ENCODE assay signal across 15 mouse cellular contexts in genomic region chr2:167984946-167985345, GRCm38 (mm10). TPM values are rescaled to one million over a fixed set of nuclear protein-coding genes. Genes with fewer than 3 reads are reported as not detected.
A peak's percentile ranks its signal among the peaks of the same experiment; 100 is the strongest.
DNase-seq lines count a peak whose midpoint lies in the region; ATAC-seq and TF ChIP-seq lines count a peak whose summit lies in the region.
"Had no signal": no experiment of that assay in that cellular context is flagged by ENCODE, and none has a peak within 500 bp of the region (broad histone marks: within the 10 kb centered on the region; RNA-seq: fewer than 3 reads in every experiment).

No protein-coding gene starts in this region.

- no peaks in the 10 kb centered on the region for H3K9me3 ChIP-seq in embryonic facial prominence, embryonic 11.5 days (replicated peaks; ENCODE audit: control insufficient read depth, low read length)
- no peaks in the 10 kb centered on the region for H3K9me3 ChIP-seq in embryonic facial prominence, embryonic 10.5 days
- no peaks in the 10 kb centered on the region for H3K9me3 ChIP-seq in kidney, embryonic 16.5 days (ENCODE audit: low read length)
- H3K9me3 ChIP-seq: embryonic facial prominence, embryonic 15.5 days; hindbrain, embryonic 10.5 days; midbrain, embryonic 12.5 days had no signal

- peak; percentile 25; the same call in 1 of the 2 replicates for TF ChIP-seq CTCF in brain, embryonic 14.5 days (IDR thresholded peaks at IDR 0.05; ENCODE audit: borderline replicate concordance, extremely low read depth, insufficient read depth, insufficient read length)

- H3K27ac ChIP-seq in embryonic facial prominence, embryonic 11.5 days (replicated peaks; ENCODE audit: low read depth, low read length) = no peak overlapping the region
- H3K27ac ChIP-seq in embryonic facial prominence, embryonic 10.5 days (replicated peaks) = no peak overlapping the region; the same call in 1 of the 2 replicates
- no peak overlapping the region for H3K27ac ChIP-seq in kidney, embryonic 16.5 days (ENCODE audit: low read length)
- H3K27ac ChIP-seq: embryonic facial prominence, embryonic 15.5 days; midbrain, embryonic 12.5 days had no signal

- H3K27me3 ChIP-seq in embryonic facial prominence, embryonic 11.5 days (ENCODE audit: control insufficient read depth, insufficient read depth, low read length) = no peaks in the 10 kb centered on the region
- H3K27me3 ChIP-seq in embryonic facial prominence, embryonic 10.5 days (replicated peaks; ENCODE audit: low read depth, poor library complexity, severe bottlenecking) = peaks cover 10% of the 10 kb centered on the region; the same call in 1 of the 2 replicates
- H3K27me3 ChIP-seq in kidney, embryonic 16.5 days (ENCODE audit: insufficient read depth, low read length) = no peaks in the 10 kb centered on the region
- H3K27me3 ChIP-seq: embryonic facial prominence, embryonic 15.5 days; midbrain, embryonic 12.5 days had no signal

- TF ChIP-seq POLR2A in brain, embryonic 14.5 days (IDR thresholded peaks at IDR 0.05; ENCODE audit: borderline replicate concordance, extremely low read depth, insufficient read depth, insufficient read length, poor library complexity, severe bottlenecking) = no peak

- no peaks in the 10 kb centered on the region; the same call in 1 of the 2 replicates for H3K4me1 ChIP-seq in embryonic facial prominence, embryonic 11.5 days (ENCODE audit: control insufficient read depth, insufficient read depth, low read length)
- H3K4me1 ChIP-seq in embryonic facial prominence, embryonic 10.5 days = peaks cover 30% of the 10 kb centered on the region
- peaks cover 13% of the 10 kb centered on the region for H3K4me1 ChIP-seq in kidney, embryonic 16.5 days (ENCODE audit: insufficient read depth, low read length)
- H3K4me1 ChIP-seq: midbrain, embryonic 12.5 days had no signal

- no peak for ATAC-seq in embryonic facial prominence, embryonic 11.5 days (replicated peaks; ENCODE audit: insufficient number of reproducible peaks, low FRiP score, low TSS enrichment, low read depth)
- ATAC-seq in kidney, embryonic 16.5 days (ENCODE audit: low FRiP score, low TSS enrichment) = no peak
- ATAC-seq: forebrain, embryonic 16.5 days had no signal

- no peak overlapping the region for H3K9ac ChIP-seq in embryonic facial prominence, embryonic 11.5 days (replicated peaks; ENCODE audit: low read length)
- no peak overlapping the region for H3K9ac ChIP-seq in kidney, embryonic 16.5 days (replicated peaks; ENCODE audit: low read length)
- H3K9ac ChIP-seq: embryonic facial prominence, embryonic 15.5 days; midbrain, embryonic 12.5 days had no signal

- H3K4me3 ChIP-seq in embryonic facial prominence, embryonic 11.5 days (ENCODE audit: low read depth, low read length) = no peak overlapping the region
- H3K4me3 ChIP-seq in embryonic facial prominence, embryonic 10.5 days = no peak overlapping the region
- no peak overlapping the region for H3K4me3 ChIP-seq in kidney, embryonic 16.5 days (ENCODE audit: low read length)
- H3K4me3 ChIP-seq: embryonic facial prominence, embryonic 15.5 days; hindbrain, embryonic 10.5 days; midbrain, embryonic 12.5 days had no signal

- H3K4me2 ChIP-seq in embryonic facial prominence, embryonic 11.5 days (ENCODE audit: low read depth, low read length) = no peak overlapping the region
- H3K4me2 ChIP-seq in kidney, embryonic 16.5 days (replicated peaks; ENCODE audit: low read depth, low read length) = no peak overlapping the region
- H3K4me2 ChIP-seq: embryonic facial prominence, embryonic 15.5 days; midbrain, embryonic 12.5 days had no signal

- no peaks in the 10 kb centered on the region for H3K36me3 ChIP-seq in embryonic facial prominence, embryonic 11.5 days (replicated peaks; ENCODE audit: control insufficient read depth, insufficient read depth, low read depth, low read length)
- peaks cover under 1% of the 10 kb centered on the region; the same call in 1 of the 2 replicates for H3K36me3 ChIP-seq in embryonic facial prominence, embryonic 10.5 days (replicated peaks)
- H3K36me3 ChIP-seq in kidney, embryonic 16.5 days (ENCODE audit: insufficient read depth, low read length) = no peaks in the 10 kb centered on the region
- H3K36me3 ChIP-seq: hindbrain, embryonic 10.5 days had no signal

- 46% methylated on average over 3 of the region's 3 CpGs for WGBS in embryonic facial prominence, embryonic 11.5 days
- 41% methylated on average over 3 of the region's 3 CpGs for WGBS in embryonic facial prominence, embryonic 10.5 days
- 42% methylated on average over 3 of the region's 3 CpGs for WGBS in kidney, embryonic 16.5 days

- DNase-seq in embryonic facial prominence, embryonic 11.5 days (ENCODE audit: low spot score) = peak; percentile 18
- no peak for DNase-seq in embryonic facial prominence, embryonic 10.5 days (ENCODE audit: low spot score)
- peak; percentile 36 for DNase-seq in kidney, postnatal 14 days
- peak; percentile 61 for DNase-seq in 416B (ENCODE audit: low read depth)
- DNase-seq in brain, embryonic 14.5 days (ENCODE audit: low read depth) = no peak
- DNase-seq in thymus, postnatal 14 days = no peak
- no peak for DNase-seq in layer of hippocampus, postnatal 14 days (ENCODE audit: low spot score in 2 of 2)
- DNase-seq: cerebellum, adult 8-10 months; heart, adult 18-20 months; thymus, adult 18-20 months had no signal

RNA-seq across cellular contexts. Expression of gene Ripor3, which starts 25.5 kb away (rescaled TPM):
- polyA plus RNA-seq in embryonic facial prominence, embryonic 11.5 days (2014; fragmentation: Nextera tagmentation; extraction: Ambion mirVana) = 0.69 and 0.77 TPM in 2 replicates
- polyA plus RNA-seq in embryonic facial prominence, embryonic 10.5 days (2016; fragmentation: Nextera tagmentation; extraction: Ambion mirVana) = 0.47 and 0.95 TPM in 2 replicates
- polyA plus RNA-seq in kidney, embryonic 16.5 days (2015; fragmentation: Nextera tagmentation; extraction: Ambion mirVana) = 1.9 and 2.6 TPM in 2 replicates
- 1.1 and 1.2 TPM in 2 replicates for polyA plus RNA-seq in brain, embryonic 14.5 days (2012; rRNA removed)
- total RNA-seq in layer of hippocampus, postnatal 14 days (2021) = under 1 TPM; 0.14 to 0.21 TPM

RNA-seq across cellular contexts. Expression of gene Ptpn1, which starts 53.1 kb away (rescaled TPM):
- polyA plus RNA-seq in embryonic facial prominence, embryonic 11.5 days (2014; fragmentation: Nextera tagmentation; extraction: Ambion mirVana) = 56.6 and 60.4 TPM in 2 replicates
- 66.2 and 71.7 TPM in 2 replicates for polyA plus RNA-seq in embryonic facial prominence, embryonic 10.5 days (2016; fragmentation: Nextera tagmentation; extraction: Ambion mirVana)
- 56.7 and 60.0 TPM in 2 replicates for polyA plus RNA-seq in kidney, embryonic 16.5 days (2015; fragmentation: Nextera tagmentation; extraction: Ambion mirVana)
- polyA plus RNA-seq in brain, embryonic 14.5 days (2012; rRNA removed) = 60.2 and 62.4 TPM in 2 replicates
- 10 to 100 TPM; 65.4 to 67.7 TPM for total RNA-seq in layer of hippocampus, postnatal 14 days (2021)

Comparison
In these comparisons a context has a peak if more than half of its experiments do, and no peak if none do; other contexts are left out.
1. DNase-seq: peak in embryonic facial prominence, embryonic 11.5 days (single experiment), kidney, postnatal 14 days (single experiment) and 416B (single experiment); none in embryonic facial prominence, embryonic 10.5 days (single experiment), brain, embryonic 14.5 days (single experiment), thymus, postnatal 14 days (single experiment) and layer of hippocampus, postnatal 14 days (0 of 2).